Mouse (Mus musculus): Measurements from ENCODE around the gene Spsb4.

GRCm38 (mm10) chr9:97019231-97019630, 588 bp upstream of the Spsb4 start:
- TF ChIP-seq CTCF (IDR thresholded peaks at IDR 0.05; ENCODE audit: extremely low read depth, insufficient read length, insufficient replicate concordance, low read depth, low read length) (no peak; the same call in 1 of the 2 replicates), POLR2A (IDR thresholded peaks at IDR 0.05; ENCODE audit: low read depth, low read length) (no peak)

Measured in small intestine, adult 2 months (tissue).